Mouse (Mus musculus): ENCODE measurements around the gene Pkn1. TPM values are rescaled to one million over a fixed set of nuclear protein-coding genes. Genes with fewer than 3 reads are reported as not detected.
A peak's percentile ranks its signal among the peaks of the same experiment; 100 is the strongest.

Pkn1 gene
- total and polyA plus RNA-seq, 3 experiments, result 33.5 to 73.2 (median 41.2) TPM

- Histone ChIP-seq H3K4me3 (ENCODE audit: control insufficient read depth in 1 of 2, insufficient read depth in 1 of 2, low read depth in 2 of 2, low read length in 2 of 2) (no peak overlapping the region), H3K36me3 (ENCODE audit: control insufficient read depth in 1 of 2, insufficient read depth in 2 of 2, low read length in 2 of 2) (peaks cover 0 to 27% of the 10 kb centered on the region in 2 experiments; a peak in 2 of 4 replicates), H3K9ac (ENCODE audit: control insufficient read depth, low read depth, low read length, poor library complexity, severe bottlenecking) (no peak overlapping the region), H3K4me1 (ENCODE audit: control insufficient read depth in 1 of 2, insufficient read depth in 2 of 2, low read length in 2 of 2) (peaks cover 17 to 45% of the 10 kb centered on the region in 2 experiments), H3K79me2 (ENCODE audit: control insufficient read depth, insufficient read depth, low read length, poor library complexity) (peaks cover 3% of the 10 kb centered on the region; the same call in 1 of the 2 replicates), H3K27ac (ENCODE audit: control insufficient read depth, low read depth, low read length) (peak overlapping the region; percentile 46), H3K27me3 (ENCODE audit: control insufficient read depth in 1 of 2, insufficient read depth in 2 of 2, low read length in 2 of 2) (no peaks in the 10 kb centered on the region), H3K9me3 (replicated peaks; ENCODE audit: insufficient read depth, low read length) (no peaks in the 10 kb centered on the region)
- TF ChIP-seq GATA1 (IDR thresholded peaks at IDR 0.05; ENCODE audit: low read depth, low read length) (no peak), E2F4 (IDR thresholded peaks at IDR 0.05; ENCODE audit: borderline replicate concordance, low read depth, low read length) (no peak), UBTF (IDR thresholded peaks at IDR 0.05; ENCODE audit: borderline replicate concordance, insufficient read depth, low read depth, low read length) (no peak), POLR2AphosphoS2 (IDR thresholded peaks at IDR 0.05; ENCODE audit: low read length) (no peak), EP300 (IDR thresholded peaks at IDR 0.05; ENCODE audit: low read depth in 1 of 2, low read length in 2 of 2) (no peak)
- DNase-seq (ENCODE audit: low read depth, low spot score), result no peak
Measured at GRCm38 (mm10) chr8:83738949-83739710, 40.2 kb upstream of the Pkn1 start.

- H3K36me3 ChIP-seq (ENCODE audit: control insufficient read depth in 1 of 2, insufficient read depth in 2 of 2, low read length in 2 of 2), result peaks cover 1 to 27% of the 10 kb centered on the region in 2 experiments; a peak in 3 of 4 replicates
- peaks cover 3% of the 10 kb centered on the region; the same call in 1 of the 2 replicates for H3K79me2 ChIP-seq (ENCODE audit: control insufficient read depth, insufficient read depth, low read length, poor library complexity)
- H3K4me3 ChIP-seq (ENCODE audit: control insufficient read depth in 1 of 2, insufficient read depth in 1 of 2, low read depth in 2 of 2, low read length in 2 of 2), result no peak overlapping the region
- DNase-seq (ENCODE audit: low read depth, low spot score), result peak; percentile 52
- TF ChIP-seq MEF2A (IDR thresholded peaks at IDR 0.05; ENCODE audit: extremely low read depth, insufficient replicate concordance, low read depth, low read length, poor library complexity, severe bottlenecking), result no peak
- no peak for TF ChIP-seq HCFC1 (IDR thresholded peaks at IDR 0.05; ENCODE audit: low read depth, low read length)
- no peak for TF ChIP-seq CHD2 (IDR thresholded peaks at IDR 0.05; ENCODE audit: low read length)
- no peak; the same call in 1 of the 2 replicates for TF ChIP-seq ETS1 (IDR thresholded peaks at IDR 0.05; ENCODE audit: low read depth, low read length)
- TF ChIP-seq CHD1 (IDR thresholded peaks at IDR 0.05; ENCODE audit: low read depth, low read length), result no peak
- TF ChIP-seq ZMIZ1 (IDR thresholded peaks at IDR 0.05; ENCODE audit: low read depth, low read length), result no peak
- no peak for TF ChIP-seq KAT2A (conservative IDR thresholded peaks at IDR 0.05; ENCODE audit: low read depth, low read length)
- TF ChIP-seq POLR2AphosphoS2 (IDR thresholded peaks at IDR 0.05; ENCODE audit: low read length), result no peak
- TF ChIP-seq JUND (IDR thresholded peaks at IDR 0.05; ENCODE audit: low read depth, low read length), result no peak
- no peak for TF ChIP-seq MXI1 (IDR thresholded peaks at IDR 0.05; ENCODE audit: low read depth, low read length)
- H3K4me1 ChIP-seq (ENCODE audit: control insufficient read depth in 1 of 2, insufficient read depth in 2 of 2, low read length in 2 of 2), result peaks cover 17 to 44% of the 10 kb centered on the region in 2 experiments
- H3K9ac ChIP-seq (ENCODE audit: control insufficient read depth, low read depth, low read length, poor library complexity, severe bottlenecking), result no peak overlapping the region
- H3K27ac ChIP-seq (ENCODE audit: control insufficient read depth, low read depth, low read length), result no peak overlapping the region
- no peaks in the 10 kb centered on the region for H3K27me3 ChIP-seq (ENCODE audit: control insufficient read depth in 1 of 2, insufficient read depth in 2 of 2, low read length in 2 of 2)
- H3K9me3 ChIP-seq (replicated peaks; ENCODE audit: insufficient read depth, low read length), result no peaks in the 10 kb centered on the region
Measured at GRCm38 (mm10) chr8:83737852-83738562, 39.0 kb upstream of the Pkn1 start.
